Mouse (Mus musculus): Measurements from ENCODE around the gene Fam189a1.

DNA sequence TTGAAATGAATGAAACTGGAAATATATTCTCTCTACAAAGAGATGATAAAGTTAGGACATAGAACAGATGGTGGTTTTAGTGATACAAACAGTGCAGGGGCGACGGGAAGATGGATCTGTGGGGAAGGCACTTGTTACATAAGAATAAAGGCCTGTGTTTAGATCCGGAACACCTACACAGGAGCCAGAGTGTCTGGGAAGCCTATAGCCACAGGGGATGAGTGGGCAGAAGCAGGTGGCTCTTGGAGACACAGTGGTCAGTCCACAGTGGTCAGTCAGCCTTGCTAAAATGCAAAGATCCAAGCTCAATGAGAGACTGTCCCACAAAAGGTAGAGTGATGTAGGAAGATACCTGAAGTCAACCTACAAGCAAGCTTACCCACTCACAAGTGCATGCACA lies 32.6 kb downstream of the Fam189a1 start:
- TF ChIP-seq TAL1 (IDR thresholded peaks at IDR 0.05; ENCODE audit: low read length), result no peak
- no peak for TF ChIP-seq GATA1 (IDR thresholded peaks at IDR 0.05; ENCODE audit: low read length)
